Mouse (Mus musculus) heart, embryonic 13.5 days (tissue): ENCODE measurements around the gene Tgif1. TPM values are rescaled to one million over a fixed set of nuclear protein-coding genes. Genes with fewer than 3 reads are reported as not detected.

Experiments used
- ATAC-seq: fragments of 200-750 bp; cut with Nextera tagmentation; 2 replicates; pipeline ENCODE4 v1.8.0; 2017; ENCODE audit warnings: moderate TSS enrichment; ENCODE audit not compliant: insufficient number of reproducible peaks, low FRiP score, low TSS enrichment; ENCODE audit errors: extremely low read depth
- H3K27ac ChIP-seq: fragments of 300-500 bp; sonication (generic); replicated peaks from 2 replicates; pipeline ENCODE4 v1.5.1; 2015; ENCODE audit warnings: moderate library complexity, mild to moderate bottlenecking, inconsistent platforms
- H3K27me3 ChIP-seq: fragments of 300-500 bp; sonication (generic); replicated peaks from 2 replicates; pipeline ENCODE4 v1.6.1; 2015; ENCODE audit warnings: mild to moderate bottlenecking, inconsistent platforms
- H3K36me3 ChIP-seq: fragments of 300-500 bp; sonication (generic); 2 replicates; pipeline ENCODE4 v1.6.1; 2015; ENCODE audit warnings: mild to moderate bottlenecking, inconsistent platforms
- H3K4me1 ChIP-seq: fragments of 300-500 bp; sonication (generic); 2 replicates; pipeline ENCODE4 v1.6.1; 2015; ENCODE audit warnings: inconsistent platforms
- H3K4me2 ChIP-seq: fragments of 300-500 bp; sonication (generic); 2 replicates; pipeline ENCODE4 v1.6.1; 2015; ENCODE audit warnings: inconsistent platforms, mild to moderate bottlenecking, moderate library complexity
- H3K4me3 ChIP-seq: fragments of 300-500 bp; sonication (generic); 2 replicates; pipeline ENCODE4 v1.5.1; 2015; ENCODE audit warnings: moderate library complexity, mild to moderate bottlenecking, inconsistent platforms
- H3K9ac ChIP-seq: fragments of 300-500 bp; sonication (generic); 2 replicates; pipeline ENCODE4 v1.6.1; 2015; ENCODE audit warnings: inconsistent platforms, mild to moderate bottlenecking, moderate library complexity
- H3K9me3 ChIP-seq: fragments of 300-500 bp; sonication (generic); 2 replicates; pipeline ENCODE4 v1.6.1; 2016; ENCODE audit warnings: inconsistent platforms
- WGBS: fragments of 180-500 bp; shearing (Covaris S2); methylation state at CpG from one replicate; pipeline ENCODE4 v1.1.7; 2015; ENCODE audit warnings: mixed read lengths; 5-methylcytosine and 5-hydroxymethylcytosine counted together
- polyA plus RNA-seq: library from polyadenylated mRNA; unstranded; fragments of >200 nt; fragmentation: Nextera tagmentation; extraction: Ambion mirVana; gene quantifications from 2 replicates; pipeline ENCODE4 v1.2.1, GENCODE M21; 2015

Tgif1 gene
- polyA plus RNA-seq, 1 experiment from 2014 or later, result 25.4 TPM

DNA sequence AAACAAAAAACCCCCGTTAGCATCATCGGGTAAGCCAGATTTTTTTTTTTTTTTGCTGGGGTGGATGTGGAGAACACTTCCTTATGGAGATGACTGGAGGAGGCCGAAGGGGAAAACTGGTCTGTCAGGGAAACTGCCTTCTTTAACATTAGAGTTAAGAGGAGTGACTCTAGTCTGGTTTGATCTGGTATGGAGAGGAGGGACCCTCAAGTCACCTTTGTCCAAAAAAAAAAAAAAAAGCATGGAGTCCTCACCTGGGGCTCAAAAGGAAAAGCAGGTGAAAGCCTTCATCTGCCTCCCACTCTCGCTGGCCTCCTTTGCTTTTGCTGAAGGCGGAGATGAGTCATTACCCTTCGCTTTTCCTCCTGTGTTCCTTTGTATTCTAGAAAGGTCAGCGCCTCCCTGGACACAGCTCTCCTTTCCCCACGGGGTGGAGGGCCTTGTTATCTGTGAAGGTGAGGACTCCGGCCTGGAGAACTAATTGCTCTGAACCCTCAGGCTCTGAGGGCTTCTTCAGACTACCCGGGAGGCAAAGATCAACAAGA is 11.8 kb upstream of the Tgif1 start:
- H3K4me1 ChIP-seq, result no peaks in the 10 kb centered on the region
- no peak overlapping the region for H3K9ac ChIP-seq
- 0 out of 2 replicates have a peak, but pooled peaks cover 3% of the 10 kb centered on the region for H3K9me3 ChIP-seq
- WGBS, result 63% methylated on average over 10 of the region's 10 CpGs
- H3K4me3 ChIP-seq, result no peak overlapping the region
- no peaks in the 10 kb centered on the region for H3K27me3 ChIP-seq
- no peak overlapping the region for H3K4me2 ChIP-seq
- no peaks in the 10 kb centered on the region for H3K36me3 ChIP-seq
- no peak overlapping the region for H3K27ac ChIP-seq
- ATAC-seq, result no peak

DNA sequence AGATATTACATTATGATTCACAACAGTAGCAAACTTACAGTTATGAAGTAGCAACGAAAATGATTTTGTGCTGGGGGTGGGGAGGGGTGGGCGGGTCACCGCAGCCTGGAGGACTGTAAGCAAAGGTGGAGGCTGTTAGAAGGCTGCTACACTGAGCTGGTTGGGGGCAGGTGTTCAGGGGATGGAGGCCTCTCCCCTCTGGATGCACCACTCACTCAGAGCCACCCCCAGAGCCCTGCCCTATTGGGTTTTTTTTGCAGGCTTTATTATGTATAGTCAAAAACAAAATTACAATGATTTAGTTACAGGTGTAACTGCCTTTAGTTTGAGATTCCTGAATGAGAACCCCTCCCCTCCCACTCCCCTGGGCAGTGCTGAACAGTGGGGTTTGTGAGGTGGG is 11.3 kb upstream of the Tgif1 start:
- H3K36me3 ChIP-seq, result no peaks in the 10 kb centered on the region
- H3K27me3 ChIP-seq, result no peaks in the 10 kb centered on the region
- 0 out of 2 replicates have a peak, but pooled peaks cover 3% of the 10 kb centered on the region for H3K9me3 ChIP-seq
- ATAC-seq, result no peak
- no peaks in the 10 kb centered on the region for H3K4me1 ChIP-seq
- WGBS, result 77% methylated on average over 3 of the region's 3 CpGs
- no peak overlapping the region for H3K4me2 ChIP-seq
- H3K27ac ChIP-seq, result no peak overlapping the region
- H3K9ac ChIP-seq, result no peak overlapping the region
- H3K4me3 ChIP-seq, result no peak overlapping the region

DNA sequence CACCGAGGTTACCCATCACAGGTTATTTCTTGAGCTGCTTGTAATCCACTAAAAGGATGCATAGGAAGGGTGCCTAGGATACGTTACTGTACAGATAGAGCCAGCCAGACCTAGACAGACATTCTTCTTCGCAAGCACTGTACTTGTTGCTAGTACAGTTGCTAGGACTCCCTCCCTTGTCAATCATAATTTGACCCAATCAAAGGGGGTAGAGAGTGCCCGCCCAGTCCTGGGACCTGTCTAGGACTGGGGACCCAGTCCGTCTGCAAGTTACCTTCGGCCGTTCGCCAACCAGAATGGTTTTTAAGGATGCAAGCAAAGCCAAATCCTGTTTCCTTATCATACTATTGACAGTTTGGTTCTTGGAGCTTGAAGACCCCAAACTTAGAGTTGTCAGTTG is 10.8 kb upstream of the Tgif1 start:
- H3K4me1 ChIP-seq, result no peaks in the 10 kb centered on the region
- no peak overlapping the region for H3K9ac ChIP-seq
- no peak overlapping the region for H3K4me2 ChIP-seq
- no peak overlapping the region for H3K4me3 ChIP-seq
- H3K9me3 ChIP-seq, result 0 out of 2 replicates have a peak, but pooled peaks cover 3% of the 10 kb centered on the region
- H3K36me3 ChIP-seq, result no peaks in the 10 kb centered on the region
- ATAC-seq, result no peak
- WGBS, result 86% methylated on average over 8 of the region's 8 CpGs
- H3K27me3 ChIP-seq, result no peaks in the 10 kb centered on the region
- H3K27ac ChIP-seq, result no peak overlapping the region

DNA sequence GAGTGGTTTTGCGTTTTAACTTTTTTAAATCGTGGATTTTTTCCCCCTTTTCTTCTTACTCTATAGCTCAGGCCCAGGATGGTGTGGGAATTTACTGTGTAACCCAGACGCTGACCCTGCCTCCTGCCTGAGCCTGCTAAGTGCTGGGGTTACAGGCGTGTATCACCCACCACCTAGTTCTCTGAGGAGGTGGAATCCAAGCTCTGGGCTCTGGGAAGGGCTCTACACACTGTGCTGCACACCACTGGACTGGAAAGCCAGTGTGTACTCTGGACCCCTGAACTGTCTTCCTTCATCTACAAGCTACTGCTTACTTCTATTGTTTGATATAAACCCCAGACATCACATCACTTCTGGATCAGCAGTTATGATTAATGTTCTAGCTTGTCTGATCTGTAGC is 5.5 kb upstream of the Tgif1 start:
- Histone ChIP-seq H3K9me3 (0 out of 2 replicates have a peak, but pooled peaks cover 3% of the 10 kb centered on the region), H3K27me3 (no peaks in the 10 kb centered on the region), H3K36me3 (no peaks in the 10 kb centered on the region), H3K27ac (no peak overlapping the region), H3K4me3 (no peak overlapping the region), H3K4me2 (no peak overlapping the region), H3K9ac (no peak overlapping the region), H3K4me1 (peaks cover 6% of the 10 kb centered on the region)
- WGBS, result 75% methylated on average over 4 of the region's 4 CpGs
- no peak for ATAC-seq

DNA sequence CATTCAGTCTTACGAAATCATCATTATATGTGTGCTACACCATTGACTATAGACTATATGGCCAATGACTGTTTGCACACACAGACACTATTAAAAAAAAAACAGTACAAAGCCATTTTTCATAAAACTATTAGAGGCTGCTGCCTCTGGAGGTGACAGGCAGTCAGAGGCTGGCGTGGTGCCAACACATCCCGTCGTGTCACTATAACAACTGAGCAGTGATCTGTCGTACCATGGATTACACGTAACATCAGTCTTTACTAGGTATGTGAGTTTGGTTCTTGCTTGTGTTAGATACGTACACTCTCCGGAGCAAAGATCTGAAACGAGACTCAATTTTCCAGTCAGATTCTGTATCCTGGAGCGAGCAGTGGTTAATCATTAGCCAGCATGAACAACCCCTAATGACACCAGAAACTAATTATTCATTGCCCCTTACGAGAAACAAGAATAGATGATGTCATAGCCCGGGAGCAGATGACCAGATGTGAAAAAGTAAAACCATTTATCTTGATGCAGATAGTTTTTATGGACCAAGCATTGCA is 3.6 kb upstream of the Tgif1 start:
- Histone ChIP-seq H3K27ac (no peak overlapping the region), H3K27me3 (no peaks in the 10 kb centered on the region), H3K4me3 (no peak overlapping the region), H3K9ac (no peak overlapping the region), H3K36me3 (no peaks in the 10 kb centered on the region), H3K4me2 (no peak overlapping the region), H3K9me3 (no peaks in the 10 kb centered on the region), H3K4me1 (peaks cover 8% of the 10 kb centered on the region)
- WGBS, result 69% methylated on average over 12 of the region's 12 CpGs
- ATAC-seq, result no peak

DNA sequence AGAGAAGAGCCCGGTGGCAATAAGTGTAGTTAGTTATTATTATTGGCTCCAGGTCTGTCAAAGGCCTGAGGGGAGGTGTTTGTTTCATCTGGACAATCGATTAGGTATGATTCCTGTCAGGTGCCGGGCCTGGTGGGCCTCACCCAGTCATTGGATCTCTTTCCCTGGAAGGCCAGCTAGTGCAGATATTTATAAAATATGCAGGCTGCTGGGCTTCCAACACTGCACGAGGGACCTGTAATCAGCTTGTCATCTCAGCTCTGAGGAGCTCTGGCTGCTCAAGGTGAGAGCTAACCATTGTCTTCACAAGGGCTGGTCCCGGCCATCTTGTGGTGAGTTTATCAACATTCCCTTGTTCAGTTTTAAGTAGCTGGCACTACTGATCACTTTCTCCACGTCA is 675 bp upstream of the Tgif1 start:
- no peaks in the 10 kb centered on the region for H3K9me3 ChIP-seq
- H3K36me3 ChIP-seq, result no peaks in the 10 kb centered on the region
- no peaks in the 10 kb centered on the region for H3K27me3 ChIP-seq
- peak overlapping the region; percentile 98; the same call in 1 of the 2 replicates for H3K27ac ChIP-seq
- peak overlapping the region; percentile 99 for H3K4me2 ChIP-seq
- H3K4me3 ChIP-seq, result peak overlapping the region; percentile 74
- 23% methylated on average over 6 of the region's 6 CpGs for WGBS
- ATAC-seq, result no peak
- peak overlapping the region; percentile 92 for H3K9ac ChIP-seq
- peaks cover 8% of the 10 kb centered on the region for H3K4me1 ChIP-seq

DNA sequence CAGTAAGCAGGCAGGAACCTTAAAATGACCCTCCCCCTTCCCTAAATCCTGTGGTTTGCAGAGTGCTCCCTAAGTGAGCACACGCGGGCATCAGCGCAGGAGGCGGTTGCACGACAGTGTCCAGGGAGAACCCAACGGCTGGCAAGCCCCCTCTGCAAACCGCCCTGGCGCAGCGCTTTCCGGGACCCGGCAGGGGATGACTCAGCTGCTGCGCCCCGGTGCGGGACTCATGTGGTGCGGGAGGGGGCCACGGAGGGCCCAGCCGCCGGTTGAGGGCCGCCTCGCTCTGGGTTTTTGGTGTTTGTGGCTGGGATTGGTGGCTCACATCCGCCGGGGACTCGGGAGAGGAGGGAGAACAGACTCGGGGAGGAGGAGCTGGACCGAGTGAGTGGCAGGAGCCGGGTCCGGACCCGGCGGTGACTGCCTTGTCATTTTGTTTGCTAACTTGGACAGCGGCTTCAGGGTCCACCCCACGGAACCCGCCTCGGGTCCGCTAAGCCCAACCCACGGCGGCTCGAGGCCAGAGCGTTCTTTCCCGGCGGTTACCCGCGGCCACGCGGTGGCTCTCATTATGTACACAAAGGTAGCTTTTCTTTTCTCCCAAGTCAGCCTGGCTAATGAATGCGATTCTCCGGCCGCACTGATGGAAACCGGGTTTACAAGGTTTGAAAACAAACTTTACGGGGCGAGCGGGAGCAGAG is 510 bp downstream of the Tgif1 start:
- Histone ChIP-seq H3K27ac (peak overlapping the region; percentile 98), H3K4me3 (peak overlapping the region; percentile 74), H3K36me3 (no peaks in the 10 kb centered on the region), H3K4me2 (peak overlapping the region; percentile 99), H3K27me3 (no peaks in the 10 kb centered on the region), H3K9ac (peak overlapping the region; percentile 92), H3K4me1 (peaks cover 15% of the 10 kb centered on the region), H3K9me3 (no peaks in the 10 kb centered on the region)
- WGBS, result under 1% methylated on average over 51 of the region's 51 CpGs
- peak; percentile 45; the same call in 1 of the 2 replicates for ATAC-seq

DNA sequence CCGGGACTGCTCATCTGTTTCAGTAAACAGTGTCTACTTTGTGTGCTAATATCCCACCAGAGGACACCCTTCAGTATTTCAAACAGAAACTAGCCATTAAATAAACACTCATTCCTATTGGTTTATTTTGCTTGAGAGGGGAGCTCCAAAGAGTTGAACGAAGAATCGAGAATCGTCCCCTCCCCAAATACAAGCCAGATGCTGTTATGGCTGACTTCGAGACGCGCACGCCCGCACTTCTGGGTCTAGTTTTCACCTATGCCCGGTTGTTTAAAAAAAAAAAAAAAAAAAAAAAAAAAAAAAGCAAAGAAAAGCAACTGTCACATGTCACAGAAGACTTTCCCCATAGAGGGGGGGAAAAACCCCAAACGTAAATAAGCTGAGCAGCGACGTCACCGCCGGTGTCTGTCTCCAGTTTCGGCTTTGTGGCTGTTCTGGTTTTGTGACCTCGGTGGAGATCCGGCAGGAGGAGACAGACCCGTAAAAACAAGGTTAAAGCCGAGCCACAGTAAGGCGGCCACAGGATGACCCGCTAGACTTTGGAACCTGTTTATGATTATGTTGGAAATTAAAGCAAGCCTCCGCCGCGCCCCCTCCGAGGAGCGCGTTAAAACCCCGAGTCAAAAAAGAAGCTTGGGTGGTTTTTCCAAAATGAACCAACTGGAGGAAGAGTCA is 1.2 kb downstream of the Tgif1 start:
- Histone ChIP-seq H3K4me2 (peak overlapping the region; percentile 99), H3K4me1 (peaks cover 20% of the 10 kb centered on the region), H3K9me3 (no peaks in the 10 kb centered on the region), H3K36me3 (no peaks in the 10 kb centered on the region), H3K27ac (peak overlapping the region; percentile 98), H3K4me3 (peak overlapping the region; percentile 74), H3K9ac (peak overlapping the region; percentile 92), H3K27me3 (no peaks in the 10 kb centered on the region)
- WGBS, result under 1% methylated on average over 29 of the region's 29 CpGs
- no peak for ATAC-seq

DNA sequence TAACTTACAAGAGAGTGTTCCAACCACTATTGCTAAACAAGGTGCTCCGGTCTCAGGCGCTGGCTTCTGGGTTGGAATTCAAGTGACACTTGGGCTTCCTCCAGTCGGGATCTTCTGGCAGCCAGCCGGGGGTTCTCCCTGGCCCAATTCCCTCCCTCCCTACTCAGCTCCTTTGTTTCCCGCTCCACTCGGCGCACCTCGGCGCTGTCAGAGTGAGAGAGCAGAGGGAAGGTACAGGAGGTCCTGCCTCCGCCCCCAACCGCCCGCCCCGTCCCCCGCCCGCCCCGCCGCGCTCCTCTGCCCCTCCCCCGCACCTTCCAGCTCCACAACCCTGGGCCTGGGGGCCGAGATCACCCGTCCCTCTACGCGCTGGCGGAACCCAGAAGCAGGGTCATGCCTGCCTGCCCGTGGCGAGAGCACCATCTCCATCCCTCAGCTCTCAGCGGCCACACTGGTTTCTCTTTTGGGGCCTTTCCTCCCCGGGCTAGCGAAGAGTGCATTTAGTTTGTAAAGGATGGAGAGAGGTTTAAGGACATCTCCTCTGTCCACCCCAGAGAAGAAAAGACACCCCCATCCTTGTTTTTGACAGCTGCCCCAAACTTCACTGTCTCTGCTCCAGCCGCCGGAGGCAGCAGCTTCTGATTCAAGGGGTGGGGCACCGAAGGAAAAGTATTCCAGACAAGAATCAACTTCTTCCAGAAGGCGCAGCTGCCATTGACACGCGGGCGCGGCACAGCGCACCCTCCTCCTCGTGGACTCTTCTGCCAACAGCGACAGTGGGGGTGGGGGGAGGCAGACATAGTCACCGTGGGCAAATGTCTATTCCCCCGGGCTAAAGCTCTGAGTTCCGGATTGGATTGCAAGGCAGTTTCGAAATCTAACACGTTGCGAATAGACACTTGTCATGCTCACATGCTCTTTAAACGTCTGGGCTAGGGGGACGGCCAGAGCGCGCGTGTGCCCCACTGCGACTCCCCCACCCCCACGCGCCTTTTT is 2.1 kb downstream of the Tgif1 start:
- Histone ChIP-seq H3K27ac (peak overlapping the region; percentile 98), H3K27me3 (no peaks in the 10 kb centered on the region), H3K9me3 (no peaks in the 10 kb centered on the region), H3K36me3 (0 out of 2 replicates have a peak, but pooled peaks cover 1% of the 10 kb centered on the region), H3K4me3 (peak overlapping the region; percentile 74), H3K4me2 (peak overlapping the region; percentile 99), H3K9ac (peak overlapping the region; percentile 92), H3K4me1 (peaks cover 28% of the 10 kb centered on the region)
- peak; percentile 45; the same call in 1 of the 2 replicates for ATAC-seq
- under 1% methylated on average over 54 of the region's 54 CpGs for WGBS

DNA sequence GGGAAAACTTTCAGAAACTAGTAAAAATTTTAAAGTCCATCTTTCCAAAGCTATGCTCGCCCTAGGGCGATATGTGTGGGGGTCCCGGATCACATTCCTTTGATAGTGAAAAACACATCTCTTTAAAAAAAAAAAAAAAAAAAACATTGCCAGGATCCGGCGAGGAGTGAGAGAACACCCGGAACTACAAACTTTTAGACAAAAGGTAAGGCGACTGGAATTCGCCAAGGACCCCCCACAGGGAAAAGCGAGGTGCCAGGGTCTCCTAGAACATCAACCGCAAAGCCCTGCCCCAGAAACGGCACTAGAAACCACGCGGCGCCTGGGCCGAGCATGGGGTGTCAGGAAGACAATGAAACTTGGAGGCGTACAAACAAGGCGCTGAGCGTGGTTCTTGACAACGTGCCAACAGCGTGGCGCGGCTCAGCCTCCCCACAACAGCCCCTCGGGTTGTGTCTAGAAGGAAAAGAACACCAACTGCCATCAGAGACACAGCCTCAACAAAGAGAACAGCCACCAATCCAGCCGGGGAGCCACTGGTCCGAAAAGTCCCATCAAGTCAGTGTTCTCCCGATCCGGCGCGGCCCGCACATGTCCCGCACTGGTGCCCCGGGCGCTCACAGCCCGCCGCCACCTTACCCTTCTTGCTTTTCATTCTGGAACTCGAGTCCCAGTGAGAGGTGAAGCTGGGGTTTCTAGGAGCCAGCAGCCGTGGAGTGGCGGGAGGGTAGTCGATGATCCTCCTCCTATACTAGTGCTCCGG is 2.9 kb downstream of the Tgif1 start:
- Histone ChIP-seq H3K9ac (peak overlapping the region; percentile 92), H3K27ac (peak overlapping the region; percentile 98), H3K27me3 (no peaks in the 10 kb centered on the region), H3K4me3 (peak overlapping the region; percentile 74), H3K9me3 (no peaks in the 10 kb centered on the region), H3K4me2 (peak overlapping the region; percentile 99), H3K36me3 (peaks cover 10% of the 10 kb centered on the region), H3K4me1 (peaks cover 37% of the 10 kb centered on the region)
- under 1% methylated on average over 40 of the region's 40 CpGs for WGBS
- 0 out of 2 replicates have a peak, but pooled peaks have one; percentile 10 for ATAC-seq
